Mouse (Mus musculus) G1E (cell line): ENCODE results near the gene B230219D22Rik.

Source experiments
- CTCF ChIP-seq: IDR thresholded peaks from 2 replicates; pipeline ENCODE4 v1.5.1; 2012; ENCODE audit warnings: low read depth, low read length, inconsistent platforms, mixed read lengths
- POLR2AphosphoS5 ChIP-seq: IDR thresholded peaks from 2 replicates; pipeline ENCODE4 v1.6.1; 2012; ENCODE audit warnings: low read depth, low read length, inconsistent platforms; ENCODE audit not compliant: insufficient replicate concordance
- TAL1 ChIP-seq: conservative IDR thresholded peaks from 2 replicates; pipeline ENCODE4 v1.6.1; 2012; ENCODE audit warnings: low read depth, low read length, inconsistent platforms, mixed read lengths

- TF ChIP-seq POLR2AphosphoS5 (no peak), CTCF (no peak), TAL1 (no peak)
Measured at GRCm38 (mm10) chr13:55650098-55650497, 42.8 kb upstream of the B230219D22Rik start.
